Mouse (Mus musculus) spleen, adult 2 months (tissue): ENCODE measurements around the gene Ppara. TPM values are rescaled to one million over a fixed set of nuclear protein-coding genes. Genes with fewer than 3 reads are reported as not detected.

Experiments used
- DNase-seq, 2 experiments: peaks; one replicate each; pipeline versions ENCODE4 v3.0.0 to v3.0.0-alpha.2; 2012 to 2021; ENCODE audit warnings: low spot score in 2 of 2, low read depth in 1 of 2
- H3K27ac ChIP-seq: fragments of 200-500 bp; 2 replicates; pipeline ENCODE4 v1.5.1; 2012; ENCODE audit warnings: low read length, inconsistent platforms; ENCODE audit not compliant: insufficient read depth
- H3K27me3 ChIP-seq: fragments of 200-500 bp; 2 replicates; pipeline ENCODE4 v1.6.1; 2012; ENCODE audit warnings: mild to moderate bottlenecking, moderate library complexity, low read length, inconsistent platforms; ENCODE audit not compliant: control insufficient read depth, insufficient read depth
- H3K36me3 ChIP-seq: fragments of 200-500 bp; 2 replicates; pipeline ENCODE4 v1.6.1; 2012; ENCODE audit warnings: mild to moderate bottlenecking, low read length, inconsistent platforms; ENCODE audit not compliant: control insufficient read depth, insufficient read depth
- H3K4me1 ChIP-seq: fragments of 200-500 bp; 2 replicates; pipeline ENCODE4 v1.6.1; 2011; ENCODE audit warnings: inconsistent platforms; ENCODE audit not compliant: control insufficient read depth, insufficient read depth, insufficient read length
- H3K4me3 ChIP-seq: fragments of 200-500 bp; 2 replicates; pipeline ENCODE4 v1.5.1; 2011; ENCODE audit warnings: mild to moderate bottlenecking, inconsistent platforms; ENCODE audit not compliant: insufficient read depth, insufficient read length; ENCODE audit errors: extremely low read depth
- CTCF ChIP-seq: fragments of 200-500 bp; IDR thresholded peaks from 2 replicates; pipeline ENCODE4 v1.5.1; 2011; ENCODE audit warnings: mild to moderate bottlenecking, inconsistent platforms; ENCODE audit not compliant: insufficient read depth, insufficient read length, insufficient replicate concordance; ENCODE audit errors: extremely low read depth
- POLR2A ChIP-seq: fragments of 200-500 bp; IDR thresholded peaks from 2 replicates; pipeline ENCODE4 v1.6.1; 2011; ENCODE audit warnings: low read depth, low read length, inconsistent platforms
- WGBS: fragments of 180-500 bp; shearing (Covaris S2); methylation state at CpG from one replicate; pipeline ENCODE4 v1.1.7; 2018; 5-methylcytosine and 5-hydroxymethylcytosine counted together
- polyA plus RNA-seq: library from polyadenylated mRNA; depleted of rRNA; stranded (reverse); fragments of >200 nt; gene quantifications from 2 replicates; pipeline ENCODE4 v1.2.3, GENCODE M21; 2012; rRNA removed

Gene Ppara
- polyA plus RNA-seq, 1 experiment: 0.06 TPM

DNA sequence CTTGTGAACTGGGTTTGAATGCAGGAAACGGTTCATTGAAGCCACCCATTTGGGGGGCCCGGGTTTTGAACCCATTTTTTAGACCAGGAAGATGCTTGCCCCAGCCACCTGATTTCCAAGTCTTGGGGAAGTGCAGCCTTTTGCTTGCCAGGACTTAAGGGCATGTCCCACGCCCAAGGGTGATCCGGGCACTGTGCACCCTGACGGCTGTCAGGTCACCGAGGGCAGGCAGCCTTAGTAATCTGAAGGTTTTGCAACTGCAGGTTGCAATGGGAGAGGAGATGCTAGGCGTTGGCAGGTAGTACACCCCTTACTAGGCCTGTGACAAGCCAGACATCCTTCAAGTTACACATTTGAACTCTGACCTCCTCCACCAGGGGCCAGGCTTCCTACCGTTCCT, 97.8 kb downstream of the Ppara start:
- peaks cover 10% of the 10 kb centered on the region; the same call in 1 of the 2 replicates for H3K4me1 ChIP-seq
- WGBS: 46% methylated on average over 8 of the region's 8 CpGs
- no peak for DNase-seq
- H3K36me3 ChIP-seq: no peaks in the 10 kb centered on the region; the same call in 1 of the 2 replicates
- peak overlapping the region; percentile 71; the same call in 1 of the 2 replicates for H3K27ac ChIP-seq
- TF ChIP-seq POLR2A (no peak), CTCF (no peak)
- no peaks in the 10 kb centered on the region for H3K27me3 ChIP-seq
- peak overlapping the region; percentile 84 for H3K4me3 ChIP-seq

DNA sequence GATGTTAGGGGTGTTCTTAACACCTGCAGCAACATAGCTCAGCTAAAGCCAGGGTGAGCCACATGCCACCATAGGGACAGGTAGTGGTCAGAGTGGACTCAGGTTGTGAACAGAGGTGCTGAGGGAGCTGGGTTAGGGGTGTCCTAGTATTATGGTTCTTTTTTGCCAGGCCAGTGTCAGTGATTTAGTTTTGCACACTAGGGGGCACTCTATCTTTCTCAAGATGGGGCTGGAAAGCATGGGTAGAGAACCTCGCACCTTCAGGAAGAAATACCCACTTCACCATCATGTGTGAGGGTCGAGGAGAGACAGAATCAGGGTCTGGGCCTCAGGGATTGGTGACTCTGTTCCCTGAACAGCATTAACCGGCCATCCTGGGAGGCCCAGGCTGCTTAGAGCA, 100.6 kb downstream of the Ppara start:
- no peak for DNase-seq
- no peak overlapping the region for H3K27ac ChIP-seq
- no peaks in the 10 kb centered on the region for H3K27me3 ChIP-seq
- no peak overlapping the region for H3K4me3 ChIP-seq
- H3K36me3 ChIP-seq: no peaks in the 10 kb centered on the region; the same call in 1 of the 2 replicates
- TF ChIP-seq CTCF: no peak
- TF ChIP-seq POLR2A: no peak
- H3K4me1 ChIP-seq: peaks cover 10% of the 10 kb centered on the region; the same call in 1 of the 2 replicates
- 64% methylated on average over 3 of the region's 3 CpGs for WGBS

DNA sequence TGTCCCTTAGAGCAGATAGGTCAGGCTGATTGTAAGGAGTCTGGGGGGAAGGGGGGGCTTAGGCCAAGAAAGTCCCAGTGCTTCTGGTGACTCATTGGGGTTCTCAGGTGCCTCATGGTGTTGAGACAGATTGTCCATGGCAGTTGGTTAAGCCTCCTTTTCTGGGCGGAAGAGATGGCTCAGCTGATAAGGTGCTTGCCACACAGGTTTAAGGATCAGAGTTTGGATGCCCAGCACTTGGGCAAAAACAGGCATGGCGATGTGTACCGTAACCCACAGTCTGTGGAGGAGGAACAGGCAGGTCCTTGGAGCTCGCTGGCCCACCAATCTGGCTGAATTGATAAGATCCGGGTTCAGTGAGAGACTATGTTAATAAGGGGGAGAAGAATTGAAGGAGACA, 102.1 kb downstream of the Ppara start:
- no peak for DNase-seq
- no peaks in the 10 kb centered on the region; the same call in 1 of the 2 replicates for H3K36me3 ChIP-seq
- no peak overlapping the region for H3K27ac ChIP-seq
- 90% methylated on average over 5 of the region's 5 CpGs for WGBS
- no peaks in the 10 kb centered on the region for H3K27me3 ChIP-seq
- no peak overlapping the region for H3K4me3 ChIP-seq
- TF ChIP-seq POLR2A (no peak), CTCF (no peak)
- peaks cover 6% of the 10 kb centered on the region; the same call in 1 of the 2 replicates for H3K4me1 ChIP-seq

DNA sequence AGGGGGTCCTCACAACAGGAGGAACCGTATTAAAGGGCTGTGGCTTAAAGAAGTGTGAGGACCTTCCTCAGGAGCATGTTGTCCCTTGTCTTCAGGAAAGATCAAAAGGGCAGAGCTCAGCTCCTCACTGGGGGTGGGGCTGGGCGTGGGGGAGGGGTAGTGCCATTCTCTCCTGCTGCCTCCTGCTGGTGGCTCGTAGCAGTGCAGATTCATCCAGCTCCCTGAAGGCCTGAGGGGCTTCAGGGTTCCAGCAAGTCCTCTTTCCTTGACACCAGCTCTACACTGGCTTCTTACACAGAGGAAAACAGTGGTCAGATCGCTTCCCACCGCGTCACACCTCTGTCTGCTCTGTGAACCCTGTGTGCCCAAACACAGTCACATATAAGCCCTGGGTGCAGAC, 106.2 kb downstream of the Ppara start:
- DNase-seq: no peak
- Histone ChIP-seq H3K36me3 (peaks cover under 1% of the 10 kb centered on the region), H3K4me1 (no peaks in the 10 kb centered on the region), H3K4me3 (no peak overlapping the region), H3K27ac (no peak overlapping the region), H3K27me3 (no peaks in the 10 kb centered on the region)
- WGBS: 81% methylated on average over 6 of the region's 6 CpGs
- TF ChIP-seq CTCF (0 out of 2 replicates have a peak, but pooled peaks have one; percentile 8), POLR2A (no peak)

DNA sequence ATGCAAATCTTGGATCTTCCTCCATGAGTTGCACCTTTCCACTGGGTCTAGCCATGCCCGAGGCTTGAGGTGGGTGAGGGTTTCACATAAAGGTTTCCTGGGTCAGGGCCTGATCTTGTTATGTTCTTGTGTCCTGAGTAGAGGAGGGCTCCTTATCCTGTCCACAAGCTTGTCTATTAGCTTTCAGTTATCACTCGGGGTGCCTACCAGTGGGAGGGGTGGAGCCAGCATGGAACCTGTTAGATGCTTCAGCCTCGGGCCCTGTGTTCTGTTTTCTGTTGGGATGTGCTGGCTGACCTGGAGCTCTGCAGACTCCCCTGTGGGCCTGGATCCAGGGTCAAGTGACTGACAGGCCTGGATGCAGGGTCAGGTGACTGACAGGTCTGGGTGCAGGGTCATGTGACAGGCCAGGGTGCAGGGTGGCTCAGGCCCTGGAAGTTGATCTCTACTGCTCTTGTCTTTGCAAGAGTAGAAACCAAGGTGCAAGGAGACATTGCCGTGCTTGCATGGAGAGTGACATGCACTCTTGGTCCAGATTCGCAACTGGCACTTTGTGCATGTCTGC, 107.1 kb downstream of the Ppara start:
- WGBS: 84% methylated on average over 5 of the region's 5 CpGs
- Histone ChIP-seq H3K4me1 (no peaks in the 10 kb centered on the region), H3K4me3 (no peak overlapping the region), H3K36me3 (peaks cover 4% of the 10 kb centered on the region), H3K27ac (no peak overlapping the region), H3K27me3 (no peaks in the 10 kb centered on the region)
- no peak for DNase-seq
- TF ChIP-seq CTCF: no peak
- no peak for TF ChIP-seq POLR2A

DNA sequence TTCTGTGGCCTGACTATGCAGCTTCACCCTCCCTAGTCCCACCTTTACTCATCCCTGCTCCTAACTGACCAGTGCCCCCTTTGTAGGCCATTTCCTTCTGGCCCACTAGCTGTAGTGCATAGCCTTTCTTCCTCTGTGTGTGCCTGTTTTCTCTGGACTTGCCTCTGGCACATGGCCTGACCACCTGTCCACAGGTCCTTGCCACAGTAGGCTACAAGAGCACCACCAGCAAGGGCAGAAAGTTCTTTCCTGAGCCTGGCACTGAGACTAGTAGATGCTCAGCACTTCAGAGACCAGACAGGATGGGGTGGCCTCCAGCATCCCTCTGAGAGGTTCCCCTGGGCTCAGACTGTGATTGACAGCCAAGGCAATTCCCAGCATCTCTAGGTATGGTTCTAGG, 110.3 kb downstream of the Ppara start:
- H3K27ac ChIP-seq: no peak overlapping the region
- peaks cover 5% of the 10 kb centered on the region for H3K36me3 ChIP-seq
- H3K4me1 ChIP-seq: no peaks in the 10 kb centered on the region
- no peak overlapping the region for H3K4me3 ChIP-seq
- TF ChIP-seq POLR2A (no peak), CTCF (no peak)
- DNase-seq: no peak
- H3K27me3 ChIP-seq: no peaks in the 10 kb centered on the region

DNA sequence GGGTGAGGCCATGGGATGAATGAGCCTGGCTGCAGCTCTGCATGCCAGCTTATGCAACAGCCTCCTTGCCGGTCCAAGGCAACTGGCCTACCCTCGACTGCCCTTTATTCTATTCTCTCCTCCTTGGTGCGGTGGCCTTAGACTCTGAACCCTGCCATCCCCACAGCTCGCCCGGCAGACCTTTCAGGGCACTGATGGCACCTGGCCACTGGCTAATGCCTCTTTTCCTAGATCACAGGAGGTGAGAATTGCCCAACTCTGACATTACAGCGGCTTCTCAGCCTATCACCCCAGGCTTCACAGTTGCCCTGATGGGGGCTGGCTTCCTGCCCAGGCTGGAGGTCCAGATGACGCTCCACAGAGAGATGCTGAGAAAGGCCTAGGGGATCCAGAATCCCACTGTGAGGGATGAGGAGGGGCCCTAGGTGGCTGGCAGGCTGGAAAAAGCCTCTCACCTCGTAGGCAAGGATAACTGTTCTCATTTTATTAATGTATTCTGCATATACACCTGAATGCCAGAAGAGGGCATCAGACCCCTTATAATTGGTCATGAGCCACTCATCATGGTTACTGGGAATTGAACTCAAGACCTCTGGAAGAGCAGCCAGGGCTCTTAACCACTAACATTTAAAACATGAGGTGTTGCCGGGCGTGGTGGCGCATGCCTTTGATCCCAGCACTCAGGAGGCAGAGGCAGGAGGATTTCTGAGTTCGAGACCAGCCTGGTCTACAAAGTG, 117.0 kb downstream of the Ppara start:
- H3K27me3 ChIP-seq: no peaks in the 10 kb centered on the region
- no peak overlapping the region for H3K4me3 ChIP-seq
- H3K36me3 ChIP-seq: peaks cover 1% of the 10 kb centered on the region
- H3K27ac ChIP-seq: no peak overlapping the region
- 91% methylated on average over 12 of the region's 12 CpGs for WGBS
- DNase-seq: no peak
- TF ChIP-seq CTCF (no peak), POLR2A (no peak)
- no peaks in the 10 kb centered on the region for H3K4me1 ChIP-seq

Other genes with a start within 250 kb of the Ppara start
- not detected in 2 replicates for gene 7530416G11Rik, start 231.8 kb upstream of the Ppara start, polyA plus RNA-seq
- 0.08 and 0.09 TPM in 2 replicates for gene Wnt7b, start 152.5 kb upstream of the Ppara start, polyA plus RNA-seq
- gene Cdpf1, start 76.7 kb downstream of the Ppara start, polyA plus RNA-seq: 21.8 and 24.3 TPM in 2 replicates
- gene Pkdrej, start 86.8 kb downstream of the Ppara start, polyA plus RNA-seq: 0.01 and 0.02 TPM in 2 replicates
- gene Ttc38, start 97.3 kb downstream of the Ppara start, polyA plus RNA-seq: 4.9 and 5.3 TPM in 2 replicates
- 5.2 and 9.5 TPM in 2 replicates for gene Gtse1, start 124.8 kb downstream of the Ppara start, polyA plus RNA-seq
- gene Trmu, start 144.3 kb downstream of the Ppara start, polyA plus RNA-seq: 20.7 and 29.3 TPM in 2 replicates